Mouse (Mus musculus): ENCODE results near the gene Gm5849.
"Not testable (repeated sequence)": the region's sequence is repeated elsewhere in the genome, so short reads cannot be mapped to it uniquely, and the experiment has no call there.

Gm5849 gene
- long read RNA-seq, experiment 1, result 0 reads
- long read RNA-seq, experiment 2, result 0 reads

- intact Hi-C loops (cut with DNase I), result not testable (repeated sequence)
Measured at GRCm38 (mm10) chr3:90777776-90778175, at the start of gene Gm5849. TSS of gene Gm5849 (minus strand) at chr3:90777876.

GRCm38 (mm10) chr3:90749658-90750057 is 28.0 kb downstream of the Gm5849 start:
- intact Hi-C loops (cut with DNase I), result no loop called here

DNA sequence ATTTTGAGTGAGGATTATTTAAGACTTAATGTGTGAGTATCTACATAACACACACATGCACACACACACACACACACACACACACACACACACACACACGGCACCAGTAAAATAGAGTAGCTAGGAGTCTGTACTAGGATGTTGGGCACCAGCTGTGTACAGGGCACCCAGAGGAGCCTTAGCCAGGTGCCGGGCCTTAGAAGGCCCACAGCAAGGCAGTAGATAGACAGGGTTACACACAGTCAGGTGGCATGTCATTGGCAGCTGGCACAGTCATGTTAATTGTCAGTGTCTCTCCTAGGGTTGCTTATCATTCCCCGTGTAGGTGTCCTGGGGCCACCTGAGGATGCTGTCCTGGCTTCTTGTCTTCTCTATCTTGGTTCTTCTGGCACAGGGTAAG is 51.1 kb downstream of the Gm5849 start, which contains the start of gene Pglyrp4:
Gene Pglyrp4 (plus strand): TSS at position 301 of the 400 bp plus-strand sequence.
- intact Hi-C loops (cut with DNase I), result no loop called here
